Mouse (Mus musculus): ENCODE results near the gene Gm20388.

Gene Gm20388

DNA sequence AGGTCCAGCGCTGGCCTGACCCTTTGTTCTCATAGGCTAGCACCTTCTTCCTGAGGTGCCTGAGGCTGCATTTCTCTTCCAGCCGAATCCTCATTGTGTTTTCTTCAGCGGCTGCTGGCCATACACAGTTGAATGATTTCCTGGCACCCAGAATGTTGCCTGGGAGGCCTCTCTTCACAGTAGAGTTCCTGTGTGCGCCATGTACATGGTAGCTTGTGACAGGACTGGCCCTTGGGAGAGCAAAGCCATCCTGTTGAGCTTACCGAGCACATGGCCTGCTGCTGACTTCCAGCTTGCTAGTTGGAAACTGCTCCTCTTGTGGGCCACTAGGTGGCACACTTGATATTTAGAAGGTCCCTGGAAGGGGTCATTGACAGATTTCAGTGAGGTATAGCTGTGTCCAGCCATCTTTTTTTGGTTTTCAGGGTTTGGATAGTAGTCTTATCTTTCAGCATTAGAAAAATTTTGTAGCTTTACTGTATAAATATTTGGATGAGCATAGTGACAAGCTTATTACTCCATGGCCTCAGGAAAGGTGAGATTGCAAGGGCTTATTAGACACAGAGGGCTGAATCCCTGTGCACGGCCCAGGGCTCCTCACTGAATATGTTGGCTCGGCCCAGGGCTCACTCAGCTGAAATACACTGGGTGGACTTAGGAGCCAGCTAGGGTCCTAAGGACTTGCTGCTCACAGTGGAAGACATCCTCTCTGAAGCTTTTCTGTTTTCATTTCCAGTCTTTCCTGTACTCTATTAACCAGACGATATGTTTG is 2067.4 kb downstream of the Gm20388 start:
- peak; percentile 79 for DNase-seq (ENCODE audit: low read depth, low spot score)

DNA sequence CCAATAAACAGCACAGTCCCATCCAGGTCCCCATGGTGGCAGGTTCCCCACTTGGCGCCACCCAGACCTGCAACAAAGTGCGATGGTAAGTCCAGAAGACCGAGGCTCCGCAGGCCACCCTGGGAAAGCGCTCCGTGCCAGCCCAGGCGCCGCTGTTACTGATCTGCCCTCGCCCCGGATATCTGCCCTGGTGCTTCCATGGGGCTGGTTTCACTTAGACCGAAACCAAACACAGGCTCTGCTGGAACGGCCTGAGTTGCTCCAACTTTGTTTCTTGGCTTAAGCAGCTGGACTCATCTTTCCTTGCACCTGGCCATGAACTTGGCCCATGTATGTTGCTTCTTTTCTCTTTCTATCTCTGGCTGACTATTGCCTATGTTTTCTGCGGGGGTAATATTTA is 2068.0 kb downstream of the Gm20388 start:
- no peak for DNase-seq (ENCODE audit: low read depth, low spot score)

DNA sequence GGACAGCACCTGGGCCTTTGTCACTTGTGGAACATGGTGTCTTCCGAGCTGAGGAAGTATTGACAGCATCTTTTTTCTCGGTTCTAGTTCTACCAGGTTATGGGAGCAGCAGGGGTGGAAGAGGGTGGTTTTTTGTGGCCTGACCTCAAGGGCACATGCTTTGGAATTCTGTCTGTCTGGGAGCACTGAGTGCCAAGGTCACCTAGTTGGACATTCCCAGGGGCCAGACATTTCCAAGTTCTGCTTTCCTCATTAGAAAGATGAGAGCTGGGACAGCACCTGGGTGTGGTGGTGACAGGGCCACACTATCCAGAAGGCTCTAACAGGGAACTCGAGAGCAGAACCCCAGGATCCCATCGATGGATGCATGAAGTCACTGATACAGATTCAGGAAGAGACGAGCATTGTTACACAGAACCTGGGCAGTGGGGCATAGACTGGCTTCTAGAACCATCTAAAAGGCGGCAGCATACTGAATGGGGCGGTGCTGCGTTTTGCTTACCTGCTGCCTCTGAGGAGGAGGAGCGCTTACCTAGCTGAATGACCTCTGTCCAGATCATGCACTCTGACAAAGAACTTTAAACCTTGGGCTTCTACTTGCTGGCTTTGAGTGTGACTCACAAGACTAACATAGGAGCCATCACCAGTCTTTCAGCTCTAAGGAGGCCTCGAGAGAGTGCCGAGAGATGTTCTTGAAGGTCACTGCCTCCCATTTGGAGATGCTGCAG is 2070.3 kb downstream of the Gm20388 start:
- no peak for DNase-seq (ENCODE audit: low read depth, low spot score)

DNA sequence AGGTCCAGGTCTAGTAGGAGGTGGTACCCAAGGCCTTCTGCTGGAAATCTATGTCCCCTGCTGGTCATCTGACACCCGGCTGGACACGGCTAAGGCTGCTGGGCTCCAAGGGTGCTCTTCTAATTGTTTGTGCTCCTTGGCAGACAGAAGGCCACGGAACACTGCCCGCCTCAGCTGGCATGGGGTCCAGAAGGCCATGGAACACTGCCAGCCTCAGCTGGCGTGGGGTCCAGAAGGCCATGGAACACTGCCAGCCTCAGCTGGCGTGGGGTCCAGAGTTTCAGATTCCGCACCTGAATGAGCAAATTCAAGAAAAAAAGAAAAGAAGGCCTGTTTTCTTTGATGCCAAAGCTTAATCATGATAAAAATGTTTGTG is 2070.9 kb downstream of the Gm20388 start:
- no peak for DNase-seq (ENCODE audit: low read depth, low spot score)

DNA sequence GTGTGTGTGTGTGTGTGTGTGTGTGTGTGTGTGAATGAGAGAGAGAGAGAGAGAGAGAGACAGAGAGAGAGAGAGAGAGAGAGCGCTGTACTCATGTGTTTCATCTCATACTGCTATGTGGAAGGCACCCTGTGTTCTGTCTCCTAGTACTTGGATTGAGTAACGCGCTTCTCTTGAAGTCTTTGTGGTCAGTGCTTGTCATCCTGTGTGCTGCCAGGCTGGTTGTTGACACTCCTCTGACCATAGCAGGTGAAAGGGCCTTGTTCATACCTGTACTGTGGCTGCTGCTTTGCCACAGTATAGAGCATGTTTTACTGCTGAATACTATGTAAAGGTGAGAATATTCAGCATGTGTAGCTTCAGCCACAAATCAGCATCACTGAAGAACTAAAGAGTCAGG is 2075.0 kb downstream of the Gm20388 start:
- no peak for DNase-seq (ENCODE audit: low read depth, low spot score)

- DNase-seq (ENCODE audit: low read depth, low spot score): no peak
Observed at GRCm38 (mm10) chr8:121987892-121988291, 2077.3 kb downstream of the Gm20388 start.

DNA sequence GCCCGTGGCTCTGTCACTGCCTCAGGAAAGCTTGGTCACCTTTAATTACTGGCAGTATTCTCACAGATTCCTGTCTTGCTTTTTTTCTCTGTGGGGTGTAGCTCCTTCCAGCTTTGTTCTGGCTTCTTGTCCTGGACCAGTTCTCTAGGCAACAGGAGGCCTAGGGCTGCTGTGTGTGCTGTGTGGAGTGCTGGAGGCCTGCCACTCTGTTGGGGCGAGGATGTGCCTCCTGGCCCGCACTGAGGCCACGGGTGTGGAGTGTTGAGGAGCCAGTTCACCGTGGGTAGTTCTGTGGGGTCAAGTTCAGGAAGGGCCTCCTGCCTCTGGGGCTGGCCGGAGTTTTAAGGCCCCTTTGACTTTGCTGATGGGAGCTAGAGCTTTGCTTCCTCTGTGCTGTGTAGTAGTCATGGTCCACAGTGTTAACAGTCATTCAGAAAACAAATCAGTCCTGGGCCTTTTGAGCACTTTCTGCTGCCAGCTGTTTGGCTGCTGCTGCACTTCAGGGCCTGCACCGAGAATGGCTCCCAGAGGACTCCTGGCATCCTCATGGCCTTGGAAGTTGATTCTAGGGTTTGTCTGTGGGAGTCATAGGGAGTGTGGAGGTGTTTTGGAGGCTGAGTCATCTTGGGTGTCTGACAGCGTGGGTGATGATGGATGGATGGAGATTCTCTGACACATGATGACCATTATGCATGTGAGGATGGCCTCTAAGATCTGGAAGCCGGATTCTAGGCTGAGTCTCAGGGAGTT is 2080.0 kb downstream of the Gm20388 start:
- DNase-seq (ENCODE audit: low read depth, low spot score): no peak

- DNase-seq (ENCODE audit: low read depth, low spot score): no peak
Observed at GRCm38 (mm10) chr8:121991611-121992010, 2081.0 kb downstream of the Gm20388 start.

GRCm38 (mm10) chr8:121992911-121993310 is 2082.3 kb downstream of the Gm20388 start:
- DNase-seq (ENCODE audit: low read depth, low spot score): no peak

DNA sequence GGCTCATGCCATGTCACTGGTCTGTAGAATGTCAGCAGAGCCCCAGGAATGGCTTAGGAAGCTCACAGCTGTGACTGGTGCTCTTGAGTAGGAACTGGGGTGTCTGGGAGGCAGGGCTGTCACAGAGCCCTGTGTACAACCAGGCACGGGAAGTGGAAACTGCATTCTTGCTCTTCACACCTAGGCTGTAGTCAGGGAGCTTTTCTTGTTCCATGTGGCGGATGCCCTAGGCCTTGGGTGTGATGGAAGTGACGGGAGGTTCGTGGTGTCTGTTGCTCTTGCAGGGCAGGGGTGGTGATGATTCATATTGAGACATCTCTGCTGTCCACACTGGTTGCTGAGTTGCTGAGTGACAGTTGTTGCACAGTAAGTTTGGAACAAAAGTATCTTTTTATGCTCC is 2084.5 kb downstream of the Gm20388 start:
- no peak for DNase-seq (ENCODE audit: low read depth, low spot score)

DNA sequence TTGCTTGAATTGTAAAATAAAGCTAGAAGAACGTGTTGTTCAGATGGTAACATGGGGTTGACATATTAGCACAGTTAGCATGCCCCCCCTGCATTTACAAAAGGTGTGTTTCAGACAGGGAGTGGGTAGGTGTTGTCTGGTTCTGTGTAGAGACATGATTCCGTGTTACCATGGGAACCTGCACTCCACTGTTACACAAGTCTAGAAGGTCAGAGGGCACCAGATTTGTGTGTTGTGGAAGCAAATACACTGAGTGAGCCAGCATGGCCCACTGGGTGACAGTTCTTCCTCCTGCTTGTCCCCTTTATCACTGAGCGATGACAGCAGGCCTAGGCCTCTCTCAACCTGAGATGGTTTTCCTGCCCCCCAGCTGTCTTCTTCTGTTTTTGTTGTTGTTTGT is 2085.3 kb downstream of the Gm20388 start:
- no peak for DNase-seq (ENCODE audit: low read depth, low spot score)

DNA sequence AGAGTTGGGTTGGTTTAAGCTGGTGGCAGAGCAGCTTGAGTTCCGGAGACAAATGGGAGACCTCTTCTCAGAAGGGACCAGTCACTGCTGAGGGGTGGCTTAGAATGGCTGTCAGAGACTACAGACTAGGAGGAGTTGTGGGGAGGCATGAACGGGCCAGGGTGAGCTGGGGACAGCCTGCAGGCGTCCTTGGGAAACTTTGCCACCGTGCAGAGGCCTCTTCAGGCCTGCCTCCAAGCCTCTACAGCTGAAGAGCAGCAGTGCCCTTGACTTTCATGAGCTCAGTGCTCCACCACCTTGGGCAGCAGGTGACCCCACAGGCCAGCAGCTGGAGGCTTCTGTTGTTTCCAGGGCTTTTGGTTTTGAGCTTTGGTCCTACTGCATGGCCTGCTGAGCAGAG is 2088.0 kb downstream of the Gm20388 start:
- DNase-seq (ENCODE audit: low read depth, low spot score): no peak

GRCm38 (mm10) chr8:121999211-121999610 is 2088.6 kb downstream of the Gm20388 start:
- DNase-seq (ENCODE audit: low read depth, low spot score): no peak

DNA sequence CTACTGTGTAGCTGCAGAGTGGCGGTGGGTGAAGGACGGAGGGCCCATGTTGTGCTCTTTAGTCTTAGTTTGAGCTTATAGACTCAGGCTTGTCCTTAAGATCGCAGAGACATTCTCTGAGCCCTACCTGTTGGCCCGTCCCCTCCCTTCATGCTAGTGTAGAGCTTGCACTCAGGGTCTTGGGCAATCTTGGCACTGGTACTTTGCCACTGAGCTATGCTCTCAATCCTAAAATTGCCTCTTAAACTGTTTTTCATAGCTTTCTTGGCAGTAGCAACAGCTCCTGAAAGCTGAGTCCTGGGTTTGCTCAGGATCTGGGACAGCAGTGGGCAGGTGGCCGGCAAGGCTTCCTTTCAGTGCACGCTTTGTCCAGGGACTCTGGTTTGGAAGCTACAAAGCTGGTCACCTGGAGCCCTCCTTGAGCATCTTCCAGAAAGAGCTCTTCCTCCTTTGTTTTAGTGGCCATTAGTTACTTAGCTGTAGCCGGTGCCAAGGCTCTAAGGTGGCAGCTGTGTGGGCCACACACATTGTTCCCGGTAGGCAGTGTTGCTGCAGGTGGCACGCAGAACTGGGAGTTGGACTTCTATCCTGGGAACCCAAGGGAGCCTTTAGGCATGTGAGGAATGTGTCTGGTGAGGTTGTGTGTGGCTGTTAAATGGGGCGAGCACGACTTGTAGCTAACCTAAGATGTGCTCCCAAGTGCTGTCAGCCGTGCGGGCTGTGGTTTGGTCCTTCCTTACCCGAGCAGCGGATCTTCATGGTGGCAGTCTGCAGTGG is 2090.9 kb downstream of the Gm20388 start:
- no peak for DNase-seq (ENCODE audit: low read depth, low spot score)

DNA sequence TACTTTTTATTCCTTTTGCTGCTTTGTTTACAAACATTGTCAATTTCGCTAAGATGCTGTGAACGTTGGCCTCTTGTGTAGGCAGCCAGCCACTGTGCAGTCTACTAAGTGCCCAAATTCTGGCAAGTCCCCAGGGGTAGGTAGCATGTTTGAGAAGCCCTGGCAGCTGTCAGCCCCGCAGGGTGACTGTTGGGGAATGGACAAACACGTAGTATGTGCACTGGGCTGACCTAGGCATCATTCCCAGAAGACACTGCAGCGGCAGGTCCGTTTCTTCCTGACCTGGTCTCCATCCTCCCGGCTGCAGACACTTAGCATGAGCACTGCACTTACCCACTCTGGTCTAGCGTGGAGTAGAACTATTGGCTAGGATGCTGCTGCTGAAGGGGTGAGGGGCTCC is 2093.0 kb downstream of the Gm20388 start:
- no peak for DNase-seq (ENCODE audit: low read depth, low spot score)

DNA sequence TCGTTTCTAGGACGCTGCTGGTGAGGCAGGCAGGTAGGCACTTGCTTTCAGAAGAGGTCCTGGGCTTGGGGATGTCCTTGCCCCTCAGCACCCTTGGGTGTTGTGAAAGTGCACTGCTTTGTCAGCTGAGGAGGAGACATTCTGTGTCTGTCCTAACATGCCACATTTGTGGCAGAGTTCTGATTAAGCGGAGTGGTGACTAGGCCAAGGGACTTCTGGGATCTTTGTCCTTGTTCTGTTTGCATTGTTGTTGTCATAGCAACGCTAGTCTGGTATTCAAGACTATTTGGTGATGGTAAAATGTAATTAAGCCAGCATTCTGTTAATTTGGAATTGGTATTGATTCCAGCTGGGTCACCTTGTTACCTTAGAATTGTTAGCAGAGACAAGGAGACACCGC is 2093.5 kb downstream of the Gm20388 start:
- DNase-seq (ENCODE audit: low read depth, low spot score): no peak

- DNase-seq (ENCODE audit: low read depth, low spot score): peak; percentile 14
Observed at GRCm38 (mm10) chr8:122005422-122006204, 2095.0 kb downstream of the Gm20388 start.

DNA sequence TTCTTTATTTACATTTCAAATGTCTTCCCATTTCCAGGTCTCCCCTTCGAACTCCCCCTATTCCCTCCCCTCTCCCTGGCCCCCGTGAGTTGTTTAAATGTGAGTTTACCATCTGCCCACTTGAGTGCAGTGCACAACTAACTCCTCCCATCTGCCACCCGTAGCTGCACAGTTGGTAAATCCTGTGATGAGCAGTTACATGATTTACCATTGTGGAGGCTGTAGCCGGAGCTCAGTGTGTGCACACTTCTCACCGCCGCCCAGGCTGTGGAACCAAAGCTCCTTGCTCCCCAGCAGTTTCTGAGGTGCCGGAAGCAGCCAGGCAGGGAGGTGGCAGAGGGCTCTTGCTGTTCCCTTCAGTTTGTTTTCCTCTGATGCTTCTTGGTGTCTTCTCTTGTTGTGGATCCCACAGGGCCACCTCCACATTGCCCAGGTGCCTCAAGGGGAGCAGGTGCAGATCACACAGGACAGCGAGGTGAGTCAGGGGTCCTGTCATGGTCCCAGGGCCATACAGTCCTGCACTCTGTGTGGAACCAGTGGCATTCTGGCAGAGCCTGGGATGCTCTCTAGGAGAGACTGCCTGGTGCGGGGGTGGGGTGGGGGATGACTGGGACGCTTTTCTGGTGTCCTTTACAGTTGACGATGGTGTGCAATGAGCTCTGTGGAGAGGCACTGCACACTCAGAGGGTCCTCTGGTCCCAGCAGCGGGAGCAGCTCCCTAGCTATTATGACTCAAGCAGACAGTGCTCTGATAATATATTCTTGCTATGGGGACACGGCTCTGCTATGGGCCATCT is 2096.2 kb downstream of the Gm20388 start:
- DNase-seq (ENCODE audit: low read depth, low spot score): no peak

- no peak for DNase-seq (ENCODE audit: low read depth, low spot score)
Observed at GRCm38 (mm10) chr8:122008395-122008794, 2097.8 kb downstream of the Gm20388 start.

DNA sequence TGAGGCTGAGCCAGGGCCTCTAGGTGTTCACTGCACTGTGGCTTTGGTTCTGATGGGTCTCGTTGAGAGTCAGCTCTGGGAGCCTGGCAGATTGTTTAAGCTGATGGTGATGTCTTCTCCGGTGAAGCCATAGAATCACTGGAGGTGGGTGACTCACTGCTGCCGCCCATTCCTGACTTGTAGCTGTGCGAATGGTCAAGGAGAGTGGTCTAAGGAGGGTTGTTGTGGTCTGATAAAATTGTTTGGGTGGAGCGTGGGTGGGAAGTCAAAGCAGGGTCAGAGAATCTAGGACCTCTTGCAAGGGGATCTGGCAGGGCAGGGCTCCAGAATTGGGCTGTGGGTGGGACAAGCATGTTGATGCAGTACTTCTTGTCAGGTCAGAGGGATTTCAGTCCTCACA is 2100.0 kb downstream of the Gm20388 start:
- no peak for DNase-seq (ENCODE audit: low read depth, low spot score)

All from ES-CJ7 (cell line).